ENCODE assay signal across 8 mouse cellular contexts in the genomic region with DNA sequence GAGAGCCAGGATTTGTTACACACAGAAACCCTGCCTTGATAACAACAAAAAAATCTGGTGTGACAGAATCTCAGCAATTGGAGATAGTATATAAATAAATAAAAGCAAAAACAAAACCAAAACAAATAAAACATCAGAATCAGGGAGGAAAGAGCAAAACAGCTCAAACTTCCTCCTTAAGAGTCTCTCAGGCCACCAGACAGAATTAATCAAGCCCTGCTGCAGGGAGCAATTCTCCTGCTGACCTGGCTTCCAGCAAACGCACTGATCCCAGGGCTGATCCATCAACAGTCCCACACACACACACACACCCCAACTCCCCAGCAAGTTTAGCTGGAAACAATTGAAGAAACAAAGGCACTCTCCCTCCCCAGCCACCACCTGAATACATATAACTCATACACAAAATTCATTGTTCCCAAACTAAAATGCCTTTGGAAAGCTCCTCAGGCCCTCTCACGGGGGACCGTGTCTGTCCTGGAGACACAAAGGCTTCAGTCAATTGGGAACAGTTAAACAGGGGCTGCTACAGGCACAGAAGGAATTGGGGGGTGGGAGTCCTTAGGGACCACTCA. TPM values are rescaled to one million over a fixed set of nuclear protein-coding genes. Genes with fewer than 3 reads are reported as not detected.
DNase-seq lines count a peak whose midpoint lies in the region; ATAC-seq lines count a peak whose summit lies in the region.

No protein-coding gene starts in this region.

- no peaks in the 10 kb centered on the region for H3K27me3 ChIP-seq in intestine, embryonic 16.5 days (replicated peaks; ENCODE audit: control insufficient read depth, insufficient read depth, low read length)
- no peaks in the 10 kb centered on the region for H3K27me3 ChIP-seq in intestine, embryonic 15.5 days (replicated peaks)
- H3K27me3 ChIP-seq in hindbrain, embryonic 11.5 days (ENCODE audit: control insufficient read depth, insufficient read depth, low read length) = no peaks in the 10 kb centered on the region
- no peaks in the 10 kb centered on the region for H3K27me3 ChIP-seq in midbrain, embryonic 13.5 days

- H3K4me1 ChIP-seq in intestine, embryonic 16.5 days (ENCODE audit: control insufficient read depth, insufficient read depth, low read length) = peaks cover 32% of the 10 kb centered on the region
- peaks cover 16% of the 10 kb centered on the region; the same call in 1 of the 2 replicates for H3K4me1 ChIP-seq in intestine, embryonic 15.5 days (replicated peaks)
- peaks cover 37% of the 10 kb centered on the region for H3K4me1 ChIP-seq in brown adipose tissue, adult 24 weeks (ENCODE audit: control insufficient read depth, insufficient read depth, insufficient read length, low read length)
- peaks cover 11% of the 10 kb centered on the region; the same call in 1 of the 2 replicates for H3K4me1 ChIP-seq in hindbrain, embryonic 11.5 days (replicated peaks; ENCODE audit: control insufficient read depth, insufficient read depth, low read length)
- H3K4me1 ChIP-seq in midbrain, embryonic 13.5 days (replicated peaks) = peaks cover 45% of the 10 kb centered on the region

- WGBS in intestine, embryonic 16.5 days = 56% methylated on average over 3 of the region's 3 CpGs
- 44% methylated on average over 3 of the region's 3 CpGs for WGBS in intestine, embryonic 15.5 days
- 13% methylated on average over 3 of the region's 3 CpGs for WGBS in hindbrain, embryonic 11.5 days
- 21% methylated on average over 3 of the region's 3 CpGs for WGBS in midbrain, embryonic 13.5 days

- no peak for ATAC-seq in intestine, embryonic 16.5 days
- no peak for ATAC-seq in intestine, embryonic 15.5 days
- no peak for ATAC-seq in hindbrain, embryonic 11.5 days (ENCODE audit: low FRiP score)
- ATAC-seq in midbrain, embryonic 13.5 days = no peak

- H3K27ac ChIP-seq in intestine, embryonic 16.5 days (ENCODE audit: low read length) = peak overlapping the region; percentile 23; the same call in 1 of the 2 replicates
- no peak overlapping the region for H3K27ac ChIP-seq in intestine, embryonic 15.5 days
- peak overlapping the region; percentile 95 for H3K27ac ChIP-seq in brown adipose tissue, adult 24 weeks (replicated peaks; ENCODE audit: low read depth, low read length)
- peak overlapping the region; percentile 74 for H3K27ac ChIP-seq in hindbrain, embryonic 11.5 days (ENCODE audit: low read depth, low read length)
- H3K27ac ChIP-seq in midbrain, embryonic 13.5 days = peak overlapping the region; percentile 68

- no peaks in the 10 kb centered on the region for H3K9me3 ChIP-seq in intestine, embryonic 16.5 days (ENCODE audit: control insufficient read depth, low read length)
- H3K9me3 ChIP-seq in intestine, embryonic 15.5 days = no peaks in the 10 kb centered on the region
- no peaks in the 10 kb centered on the region for H3K9me3 ChIP-seq in hindbrain, embryonic 11.5 days (ENCODE audit: control insufficient read depth, low read length)
- no peaks in the 10 kb centered on the region for H3K9me3 ChIP-seq in midbrain, embryonic 13.5 days

- no peaks in the 10 kb centered on the region for H3K36me3 ChIP-seq in intestine, embryonic 16.5 days (ENCODE audit: control insufficient read depth, insufficient read depth, low read length)
- no peaks in the 10 kb centered on the region for H3K36me3 ChIP-seq in intestine, embryonic 15.5 days
- H3K36me3 ChIP-seq in hindbrain, embryonic 11.5 days (ENCODE audit: control insufficient read depth, insufficient read depth, low read length) = no peaks in the 10 kb centered on the region
- no peaks in the 10 kb centered on the region for H3K36me3 ChIP-seq in midbrain, embryonic 13.5 days

- H3K4me2 ChIP-seq in intestine, embryonic 16.5 days (ENCODE audit: low read depth, low read length) = no peak overlapping the region
- no peak overlapping the region for H3K4me2 ChIP-seq in intestine, embryonic 15.5 days (replicated peaks)
- H3K4me2 ChIP-seq in hindbrain, embryonic 11.5 days (replicated peaks; ENCODE audit: low read depth, low read length) = peak overlapping the region; percentile 11; the same call in 1 of the 2 replicates
- H3K4me2 ChIP-seq in midbrain, embryonic 13.5 days (replicated peaks) = peak overlapping the region; percentile 80

- no peak overlapping the region for H3K4me3 ChIP-seq in intestine, embryonic 16.5 days (ENCODE audit: low read length)
- no peak overlapping the region for H3K4me3 ChIP-seq in intestine, embryonic 15.5 days (replicated peaks)
- H3K4me3 ChIP-seq in brown adipose tissue, adult 24 weeks (ENCODE audit: insufficient read depth, low read depth, low read length) = peak overlapping the region; percentile 25
- H3K4me3 ChIP-seq in hindbrain, embryonic 11.5 days (ENCODE audit: low read depth, low read length) = 0 out of 2 replicates have a peak overlapping the region, but pooled peaks have one; percentile 6
- peak overlapping the region; percentile 91; the same call in 1 of the 2 replicates for H3K4me3 ChIP-seq in midbrain, embryonic 13.5 days (replicated peaks)

- peak overlapping the region; percentile 19; the same call in 1 of the 2 replicates for H3K9ac ChIP-seq in intestine, embryonic 16.5 days (ENCODE audit: low read depth, low read length)
- no peak overlapping the region for H3K9ac ChIP-seq in intestine, embryonic 15.5 days
- no peak overlapping the region for H3K9ac ChIP-seq in hindbrain, embryonic 11.5 days (ENCODE audit: low read depth, low read length)
- H3K9ac ChIP-seq in midbrain, embryonic 13.5 days (replicated peaks) = peak overlapping the region; percentile 48; the same call in 1 of the 2 replicates

- peak; percentile 21 for DNase-seq in hindbrain, embryonic 11.5 days (ENCODE audit: low spot score)
- DNase-seq in Muller cell, postnatal 12 days (ENCODE audit: inconsistent ontology term) = no peak
- no peak for DNase-seq in cerebellum, adult 9-11 months
- no peak for DNase-seq in frontal cortex, adult 2 months (ENCODE audit: extremely low spot score in 1 of 2, low spot score in 1 of 2)

RNA-seq across cellular contexts. Expression of gene Bicra, which starts 3.8 kb away (rescaled TPM):
- polyA plus RNA-seq in intestine, embryonic 16.5 days (2015; fragmentation: Nextera tagmentation; extraction: Ambion mirVana) = 3.7 and 4.0 TPM in 2 replicates
- 4.9 and 5.4 TPM in 2 replicates for polyA plus RNA-seq in intestine, embryonic 15.5 days (2015; fragmentation: Nextera tagmentation; extraction: Ambion mirVana)
- polyA plus RNA-seq in brown adipose tissue, adult 24 weeks (2012; ENCODE audit: insufficient read depth, insufficient read length, missing spikeins) = 6.1 and 7.4 TPM in 2 replicates
- polyA plus RNA-seq in hindbrain, embryonic 11.5 days (2014; fragmentation: Nextera tagmentation; extraction: Ambion mirVana) = 6.6 and 9.2 TPM in 2 replicates
- 7.9 and 10.2 TPM in 2 replicates for polyA plus RNA-seq in midbrain, embryonic 13.5 days (2015; fragmentation: Nextera tagmentation; extraction: Ambion mirVana)
- 10.2 and 10.6 TPM in 2 replicates for polyA plus RNA-seq in frontal cortex, adult 2 months (2012; rRNA removed)

RNA-seq across cellular contexts. Expression of gene Zfp541, which starts 17.7 kb away (rescaled TPM):
- 0.07 and 0.21 TPM in 2 replicates for polyA plus RNA-seq in intestine, embryonic 16.5 days (2015; fragmentation: Nextera tagmentation; extraction: Ambion mirVana)
- 0.03 and 0.06 TPM in 2 replicates for polyA plus RNA-seq in intestine, embryonic 15.5 days (2015; fragmentation: Nextera tagmentation; extraction: Ambion mirVana)
- not detected in 2 replicates for polyA plus RNA-seq in brown adipose tissue, adult 24 weeks (2012; ENCODE audit: insufficient read depth, insufficient read length, missing spikeins)
- not detected in 2 replicates for polyA plus RNA-seq in hindbrain, embryonic 11.5 days (2014; fragmentation: Nextera tagmentation; extraction: Ambion mirVana)
- not detected in 2 replicates for polyA plus RNA-seq in midbrain, embryonic 13.5 days (2015; fragmentation: Nextera tagmentation; extraction: Ambion mirVana)
- polyA plus RNA-seq in frontal cortex, adult 2 months (2012; rRNA removed) = 0.40 and 0.42 TPM in 2 replicates

RNA-seq across cellular contexts. Expression of gene Napa, which starts 54.3 kb away (rescaled TPM):
- 211 and 233 TPM in 2 replicates for polyA plus RNA-seq in intestine, embryonic 16.5 days (2015; fragmentation: Nextera tagmentation; extraction: Ambion mirVana)
- polyA plus RNA-seq in intestine, embryonic 15.5 days (2015; fragmentation: Nextera tagmentation; extraction: Ambion mirVana) = 186 and 194 TPM in 2 replicates
- 132 and 141 TPM in 2 replicates for polyA plus RNA-seq in brown adipose tissue, adult 24 weeks (2012; ENCODE audit: insufficient read depth, insufficient read length, missing spikeins)
- 176 and 177 TPM in 2 replicates for polyA plus RNA-seq in hindbrain, embryonic 11.5 days (2014; fragmentation: Nextera tagmentation; extraction: Ambion mirVana)
- polyA plus RNA-seq in midbrain, embryonic 13.5 days (2015; fragmentation: Nextera tagmentation; extraction: Ambion mirVana) = 196 and 203 TPM in 2 replicates
- polyA plus RNA-seq in frontal cortex, adult 2 months (2012; rRNA removed) = 368 and 442 TPM in 2 replicates

Comparison
In these comparisons a context has a peak if more than half of its experiments do, and no peak if none do; other contexts are left out.
1. H3K9ac ChIP-seq: peak in intestine, embryonic 16.5 days (single experiment) and midbrain, embryonic 13.5 days (single experiment); none in intestine, embryonic 15.5 days (single experiment) and hindbrain, embryonic 11.5 days (single experiment).
2. H3K4me2 ChIP-seq: peak in hindbrain, embryonic 11.5 days (single experiment) and midbrain, embryonic 13.5 days (single experiment); none in intestine, embryonic 16.5 days (single experiment) and intestine, embryonic 15.5 days (single experiment).
3. H3K4me3 ChIP-seq: peak in brown adipose tissue, adult 24 weeks (single experiment), hindbrain, embryonic 11.5 days (single experiment) and midbrain, embryonic 13.5 days (single experiment); none in intestine, embryonic 16.5 days (single experiment) and intestine, embryonic 15.5 days (single experiment).